Mouse (Mus musculus): ENCODE data around the gene Ell3.
"Not testable (repeated sequence)": the region's sequence is repeated elsewhere in the genome, so short reads cannot be mapped to it uniquely, and the experiment has no call there.

The Ell3 gene

DNA sequence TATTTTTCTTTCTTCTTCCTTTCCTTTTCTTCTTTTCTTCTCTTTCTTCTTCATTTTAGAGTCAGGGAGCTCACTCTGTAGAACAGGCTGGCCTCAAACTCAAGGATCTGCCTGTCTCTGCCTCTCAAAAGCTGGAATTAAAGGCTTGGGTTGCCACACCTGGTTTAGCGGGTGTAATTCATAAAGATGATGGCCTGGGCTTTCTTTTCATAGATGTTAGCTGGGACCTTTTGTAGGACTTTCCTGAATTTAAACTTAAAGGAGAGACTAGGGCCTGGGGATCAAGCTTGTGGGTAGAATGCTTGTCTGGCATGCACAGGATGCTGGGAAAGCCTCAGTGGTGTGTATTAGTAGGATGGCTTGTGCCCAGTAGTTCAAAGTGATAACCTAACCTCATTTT, at the start of gene Ell3:
Gene Ell3 (minus strand): TSS at position 101 of the 400 bp plus-strand sequence.
- in situ Hi-C loops (cut with MboI, MseI) = no loop called here

- in situ Hi-C loops (cut with MboI, MseI) = not testable (repeated sequence)
These were observed 40.3 kb upstream of the Ell3 start for GRCm38 (mm10) chr2:121484403-121484802.

GRCm38 (mm10) chr2:121483576-121483975, 39.5 kb upstream of the Ell3 start:
- in situ Hi-C loops (cut with MboI, MseI) = no loop called here

- in situ Hi-C loops (cut with MboI, MseI) = not testable (repeated sequence)
These were observed 36.8 kb upstream of the Ell3 start for GRCm38 (mm10) chr2:121480916-121481315.

DNA sequence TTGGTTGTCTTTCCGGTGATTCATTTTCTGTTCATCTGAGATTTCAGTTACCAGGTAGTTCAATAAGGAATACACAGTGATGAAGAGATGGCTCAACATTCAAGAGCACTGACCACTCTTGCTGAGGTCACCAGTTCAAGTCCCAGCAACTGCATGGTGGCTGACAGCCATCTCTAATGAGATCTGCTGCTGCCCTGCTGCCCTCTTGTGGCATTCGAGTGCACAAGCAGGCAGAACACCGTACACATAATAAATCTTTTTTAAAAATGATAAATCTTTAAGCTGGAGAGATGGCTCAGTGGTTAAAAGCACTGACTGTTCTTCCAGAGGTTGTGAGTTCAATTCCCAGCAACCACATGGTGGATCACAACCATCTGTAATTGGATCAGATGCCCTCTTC, 36.4 kb upstream of the Ell3 start:
- in situ Hi-C loops (cut with MboI, MseI) = no loop called here

GRCm38 (mm10) chr2:121477491-121478266, 33.6 kb upstream of the Ell3 start:
- in situ Hi-C loops (cut with MboI, MseI) = no loop called here

GRCm38 (mm10) chr2:121475306-121475705, 31.2 kb upstream of the Ell3 start:
- in situ Hi-C loops (cut with MboI, MseI) = not testable (repeated sequence)

DNA sequence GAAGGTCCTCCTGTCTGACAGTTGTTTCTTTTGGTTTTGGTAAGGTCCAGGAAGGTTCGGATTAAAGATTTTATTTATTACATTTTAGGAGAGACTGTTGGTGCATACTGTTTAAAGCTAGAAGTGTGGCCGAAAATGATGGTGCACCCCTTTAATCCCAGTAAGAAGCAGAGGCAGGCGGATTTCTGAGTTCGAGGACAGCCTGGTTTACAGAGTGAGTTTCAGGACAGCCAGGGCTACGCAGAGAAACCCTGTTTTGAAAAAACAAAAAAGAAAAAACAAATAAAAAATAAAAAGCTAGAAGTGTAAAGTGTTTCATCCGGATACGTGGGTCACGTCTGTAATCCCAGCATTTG, 30.1 kb upstream of the Ell3 start:
- in situ Hi-C loops (cut with MboI, MseI) = loop anchor here (5.0 kb wide), 1 partner anchor 33 kb away; the partner anchor contains the start of genes Mfap1a and Wdr76

DNA sequence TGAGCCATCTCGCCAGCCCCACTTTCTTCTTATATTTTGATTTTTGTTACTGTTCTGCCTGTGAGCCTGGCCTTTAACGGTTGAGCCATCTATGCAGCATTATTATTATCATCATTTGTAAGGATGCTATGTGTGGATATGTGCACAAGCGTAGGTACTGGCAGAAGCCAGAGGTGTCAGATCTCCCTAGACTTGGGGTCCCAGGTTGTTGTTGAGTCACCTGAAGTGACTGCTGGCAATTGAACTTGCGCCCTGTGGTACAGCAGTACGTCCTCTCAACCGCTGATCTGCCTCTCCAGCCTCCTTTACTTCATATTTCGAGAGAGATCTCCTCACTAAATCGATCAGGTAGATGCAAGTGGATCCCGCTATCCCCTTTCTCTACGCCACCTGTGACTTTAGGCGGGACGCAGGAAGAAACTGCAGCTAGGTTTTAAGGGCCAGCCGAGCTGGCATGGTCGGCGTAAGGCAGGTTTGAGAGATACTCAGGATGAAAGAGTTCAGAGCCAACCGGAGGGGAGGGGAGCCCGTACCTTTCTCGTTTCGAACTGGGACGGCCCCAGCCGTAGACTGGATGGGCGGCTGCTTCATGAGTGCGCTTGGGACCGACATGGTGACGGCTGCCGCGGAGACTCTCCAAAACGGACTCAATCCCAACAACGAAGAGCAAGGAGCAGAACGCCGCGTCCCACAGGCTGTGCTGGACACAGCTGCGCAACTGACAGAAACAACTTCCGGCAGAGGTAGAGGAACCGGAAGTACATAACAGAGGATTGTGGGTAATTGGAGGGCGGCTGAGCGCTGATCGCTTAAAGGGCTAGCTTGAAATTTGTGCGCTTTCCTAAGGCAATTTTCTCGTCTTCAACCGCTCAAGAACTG, 29.5 kb upstream of the Ell3 start, which contains the start of gene Mfap1b:
Gene Mfap1b (minus strand): TSS at position 767 of the 879 bp plus-strand sequence.
- in situ Hi-C loops (cut with MboI, MseI) = loop anchor here (5.0 kb wide), 1 partner anchor 34 kb away; the partner anchor contains the start of genes Mfap1a and Wdr76

- in situ Hi-C loops (cut with MboI, MseI) = loop anchor here (5.0 kb wide), 1 partner anchor 35 kb away; the partner anchor contains the start of genes Mfap1a and Wdr76
These were observed 28.7 kb upstream of the Ell3 start for GRCm38 (mm10) chr2:121472783-121473182.

GRCm38 (mm10) chr2:121468982-121469381, 24.9 kb upstream of the Ell3 start:
- in situ Hi-C loops (cut with MboI, MseI) = not testable (repeated sequence)

GRCm38 (mm10) chr2:121460071-121460470, 16.0 kb upstream of the Ell3 start:
- in situ Hi-C loops (cut with MboI, MseI) = no loop called here

DNA sequence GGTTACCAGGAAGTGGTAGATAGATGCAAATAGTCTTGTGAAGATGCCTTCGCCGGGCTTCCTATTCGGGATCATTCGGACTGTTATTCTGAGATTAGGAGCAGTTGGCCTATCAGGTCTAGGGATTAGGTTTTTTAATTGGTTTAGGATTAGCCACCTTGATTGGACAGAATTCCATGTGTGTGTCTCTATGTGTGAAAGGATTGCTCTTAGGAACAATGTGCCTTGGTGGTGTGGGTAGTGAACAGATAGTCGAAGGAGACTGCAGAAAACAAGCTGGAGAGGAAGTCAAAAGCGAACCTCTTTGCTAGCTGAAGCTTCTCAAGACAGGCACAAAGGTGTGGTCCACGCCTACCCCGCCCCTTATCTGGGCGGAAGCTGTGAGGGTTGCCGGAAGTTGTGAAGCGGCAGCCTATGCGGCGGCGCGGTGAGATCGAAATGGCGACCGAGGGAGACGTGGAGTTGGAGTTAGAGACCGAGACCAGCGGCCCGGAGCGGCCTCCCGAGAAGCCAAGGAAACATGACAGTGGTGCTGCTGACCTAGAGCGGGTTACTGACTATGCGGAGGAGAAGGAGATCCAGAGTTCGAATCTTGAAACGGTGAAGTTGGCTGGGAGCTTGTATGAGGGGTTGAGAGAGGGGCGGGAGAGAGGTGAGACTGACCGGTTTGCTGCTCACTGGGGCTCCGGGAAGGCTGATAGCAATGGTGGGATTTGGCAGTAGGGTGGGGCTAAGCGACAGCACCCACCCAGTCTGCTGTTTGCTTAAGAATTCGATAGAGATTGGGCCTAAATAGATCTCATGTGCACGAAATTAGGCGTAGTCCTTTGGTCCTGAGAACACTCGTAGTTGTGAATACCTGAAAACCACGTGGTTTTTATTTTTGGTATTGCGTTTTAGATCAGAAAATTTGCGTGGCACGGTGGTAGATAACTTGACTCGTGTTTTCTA, 12.9 kb upstream of the Ell3 start, which contains the start of gene Serinc4:
Gene Serinc4 (minus strand): TSS at position 90 of the 951 bp plus-strand sequence.
- in situ Hi-C loops (cut with MboI, MseI) = no loop called here

GRCm38 (mm10) chr2:121455534-121455933, 11.5 kb upstream of the Ell3 start:
- in situ Hi-C loops (cut with MboI, MseI) = no loop called here

DNA sequence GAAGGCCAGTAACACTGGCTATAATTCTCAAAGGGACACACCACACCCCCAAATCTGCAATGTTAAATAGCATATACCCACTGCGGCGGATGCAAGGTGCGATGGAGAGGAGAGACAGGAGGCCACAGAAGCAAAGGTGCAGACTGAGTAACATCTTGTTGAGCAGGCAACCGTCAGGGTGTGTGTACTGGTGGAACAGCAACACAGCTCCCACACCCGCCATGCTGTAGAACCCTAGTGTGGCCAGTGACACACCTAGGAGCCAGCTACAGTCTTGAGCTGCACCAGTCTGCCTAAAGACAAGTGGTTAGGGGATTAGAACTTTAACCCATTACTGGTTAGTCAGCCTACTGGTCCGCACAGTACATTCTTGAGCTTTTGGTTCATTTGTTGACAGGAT, 9.8 kb upstream of the Ell3 start:
- in situ Hi-C loops (cut with MboI, MseI) = no loop called here

GRCm38 (mm10) chr2:121452990-121453389, 8.9 kb upstream of the Ell3 start, which contains the start of gene Hypk:
Gene Hypk, plus strand, starts transcription at chr2:121453290.
- in situ Hi-C loops (cut with MboI, MseI) = no loop called here

GRCm38 (mm10) chr2:121452361-121452760, 8.3 kb upstream of the Ell3 start:
- in situ Hi-C loops (cut with MboI, MseI) = no loop called here

DNA sequence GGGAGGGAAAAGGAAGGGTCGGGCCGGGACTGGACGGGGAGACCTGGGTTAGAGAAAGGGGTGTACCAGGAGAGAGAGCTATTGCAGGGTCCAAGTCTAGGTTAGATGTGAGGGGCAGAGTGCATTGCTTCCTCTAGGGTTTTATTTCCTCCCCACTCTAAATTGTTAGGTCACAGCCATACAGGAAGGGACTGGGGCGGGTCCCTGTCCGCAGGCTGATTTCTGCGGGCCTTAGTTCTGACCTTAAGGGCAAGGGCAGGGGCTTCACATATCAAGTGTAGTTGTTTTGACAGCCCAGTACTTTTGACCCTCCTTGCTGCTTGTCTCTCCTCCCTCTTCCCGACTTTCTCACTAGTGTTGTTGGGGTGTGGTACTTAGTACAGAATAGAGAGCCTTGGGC, 6.0 kb upstream of the Ell3 start:
- in situ Hi-C loops (cut with MboI, MseI) = no loop called here

GRCm38 (mm10) chr2:121449545-121450011, 5.5 kb upstream of the Ell3 start:
- in situ Hi-C loops (cut with MboI, MseI) = no loop called here

GRCm38 (mm10) chr2:121448739-121449535, 4.9 kb upstream of the Ell3 start, which contains the start of gene Serf2:
Gene Serf2, plus strand, starts transcription at chr2:121449195.
- in situ Hi-C loops (cut with MboI, MseI) = no loop called here
